Mouse (Mus musculus): ENCODE data around the gene Agt. TPM values are rescaled to one million over a fixed set of nuclear protein-coding genes. Genes with fewer than 3 reads are reported as not detected.

The Agt gene
- total RNA-seq, 2 experiments from 2014 or later = 3.0 to 9.0 TPM

- no peak for DNase-seq
- intact Hi-C loops (cut with DNase I) = no loop called here
These were observed 14.3 kb downstream of the Agt start for GRCm38 (mm10) chr8:124555113-124555750.

- intact Hi-C loops (cut with DNase I) = no loop called here
- DNase-seq = no peak
These were observed 18.4 kb downstream of the Agt start for GRCm38 (mm10) chr8:124551011-124551661.

GRCm38 (mm10) chr8:124548187-124548586 lies 21.3 kb downstream of the Agt start:
- no peak for DNase-seq
- intact Hi-C loops (cut with DNase I) = loop anchor here (5.0 kb wide), 1 partner anchor 134 kb away; no protein-coding TSS in a partner anchor

GRCm38 (mm10) chr8:124547269-124547668 lies 22.2 kb downstream of the Agt start:
- intact Hi-C loops (cut with DNase I) = loop anchor here (5.0 kb wide), 1 partner anchor 135 kb away; no protein-coding TSS in a partner anchor
- DNase-seq = no peak

GRCm38 (mm10) chr8:124546815-124547214 lies 22.7 kb downstream of the Agt start:
- intact Hi-C loops (cut with DNase I) = loop anchor here (5.0 kb wide), 1 partner anchor 135 kb away; no protein-coding TSS in a partner anchor
- no peak for DNase-seq

- no peak for DNase-seq
- intact Hi-C loops (cut with DNase I) = loop anchor here (5.0 kb wide), 1 partner anchor 136 kb away; no protein-coding TSS in a partner anchor
These were observed 23.1 kb downstream of the Agt start for GRCm38 (mm10) chr8:124546371-124546770.

- intact Hi-C loops (cut with DNase I) = no loop called here
- no peak for DNase-seq
These were observed 26.2 kb downstream of the Agt start for GRCm38 (mm10) chr8:124543272-124543671.

GRCm38 (mm10) chr8:124542001-124542400 lies 27.5 kb downstream of the Agt start:
- intact Hi-C loops (cut with DNase I) = no loop called here
- no peak for DNase-seq

- no peak for DNase-seq
- intact Hi-C loops (cut with DNase I) = no loop called here
These were observed 28.6 kb downstream of the Agt start for GRCm38 (mm10) chr8:124540906-124541305.

GRCm38 (mm10) chr8:124535451-124535850 lies 34.1 kb downstream of the Agt start:
- intact Hi-C loops (cut with DNase I) = no loop called here
- DNase-seq = no peak

GRCm38 (mm10) chr8:124532626-124533025 lies 36.9 kb downstream of the Agt start:
- no peak for DNase-seq
- intact Hi-C loops (cut with DNase I) = no loop called here

GRCm38 (mm10) chr8:124530996-124531395 lies 38.5 kb downstream of the Agt start:
- intact Hi-C loops (cut with DNase I) = no loop called here
- peak; percentile 31 for DNase-seq

- intact Hi-C loops (cut with DNase I) = no loop called here
- DNase-seq = peak; percentile 62
These were observed 39.0 kb downstream of the Agt start for GRCm38 (mm10) chr8:124530556-124530955.

- peak; percentile 70 for DNase-seq
- intact Hi-C loops (cut with DNase I) = no loop called here
These were observed 39.4 kb downstream of the Agt start for GRCm38 (mm10) chr8:124530076-124530475.

GRCm38 (mm10) chr8:124526261-124526660 lies 43.2 kb downstream of the Agt start:
- DNase-seq = no peak
- intact Hi-C loops (cut with DNase I) = no loop called here

- DNase-seq = no peak
- intact Hi-C loops (cut with DNase I) = no loop called here
These were observed 47.6 kb downstream of the Agt start for GRCm38 (mm10) chr8:124521946-124522345.

GRCm38 (mm10) chr8:124520249-124521080 lies 49.0 kb downstream of the Agt start, which contains the start of gene Cog2:
Gene Cog2 (plus strand): TSS chr8:124520767.
- DNase-seq = peak; percentile 94
- intact Hi-C loops (cut with DNase I) = no loop called here

GRCm38 (mm10) chr8:124517142-124517541 lies 52.4 kb downstream of the Agt start:
- intact Hi-C loops (cut with DNase I) = loop anchor here (5.0 to 10.0 kb wide), 2 partner anchors 65 to 112 kb away; no protein-coding TSS in a partner anchor

GRCm38 (mm10) chr8:124516525-124516924 lies 53.0 kb downstream of the Agt start:
- intact Hi-C loops (cut with DNase I) = loop anchor here (5.0 to 10.0 kb wide), 2 partner anchors 64 to 112 kb away; no protein-coding TSS in a partner anchor
- DNase-seq = no peak

More at GRCm38 (mm10) chr8:124517142-124517541, 52.4 kb downstream of the Agt start:
- DNase-seq = no peak

- no peak for DNase-seq
- intact Hi-C loops (cut with DNase I) = loop anchor here (5.0 to 10.0 kb wide), 2 partner anchors 64 to 111 kb away; no protein-coding TSS in a partner anchor
These were observed 53.5 kb downstream of the Agt start for GRCm38 (mm10) chr8:124516039-124516438.

GRCm38 (mm10) chr8:124509156-124509555 lies 60.4 kb downstream of the Agt start:
- no peak for DNase-seq
- intact Hi-C loops (cut with DNase I) = no loop called here

Measured in left cerebral cortex, postnatal 4 days (tissue).